Mouse (Mus musculus) C2C12 (cell line): ENCODE measurements around the gene H3f3a.

Experiments used
- CEBPB ChIP-seq: IDR thresholded peaks from one replicate; pipeline ENCODE4 v1.6.1; 2011; ENCODE audit warnings: low read depth, mild to moderate bottlenecking, control low read depth, moderate library complexity
- CTCF ChIP-seq: IDR thresholded peaks from one replicate; pipeline ENCODE4 v1.5.1; 2011; ENCODE audit not compliant: control insufficient read depth, insufficient read depth, insufficient read length
- FOSL1 ChIP-seq: IDR thresholded peaks from one replicate; pipeline ENCODE4 v1.8.0; 2011; ENCODE audit warnings: mild to moderate bottlenecking, low read length; ENCODE audit not compliant: poor library complexity, insufficient read depth, severe bottlenecking
- MAX ChIP-seq: IDR thresholded peaks from one replicate; pipeline ENCODE4 v1.6.1; 2011; ENCODE audit warnings: mild to moderate bottlenecking, control low read depth
- MYOD1 ChIP-seq: IDR thresholded peaks from one replicate; pipeline ENCODE4 v1.6.1; 2011; ENCODE audit warnings: low read depth; ENCODE audit not compliant: control insufficient read depth, insufficient read length
- MYOG ChIP-seq: IDR thresholded peaks from one replicate; pipeline ENCODE4 v1.6.1; 2011; ENCODE audit not compliant: control insufficient read depth, insufficient read length; ENCODE audit errors: extremely low read depth
- USF1 ChIP-seq: IDR thresholded peaks from one replicate; pipeline ENCODE4 v1.6.1; 2011; ENCODE audit warnings: low read depth, mild to moderate bottlenecking, control low read depth, moderate library complexity

- no peak for TF ChIP-seq CTCF
- TF ChIP-seq CEBPB = no peak
- no peak for TF ChIP-seq USF1
- no peak for TF ChIP-seq MYOG
- no peak for TF ChIP-seq MAX
- no peak for TF ChIP-seq FOSL1
- TF ChIP-seq MYOD1 = no peak
Observed at GRCm38 (mm10) chr1:180782906-180783579, 30.7 kb downstream of the H3f3a start.
